Mouse (Mus musculus) forebrain, postnatal 0 days (tissue): ENCODE results near the gene Htra1. TPM values are rescaled to one million over a fixed set of nuclear protein-coding genes. Genes with fewer than 3 reads are reported as not detected.

Experiments used
- ATAC-seq: fragments of 200-750 bp; cut with Nextera tagmentation; 2 replicates; pipeline ENCODE4 v1.8.0; 2017; ENCODE audit warnings: mild to moderate bottlenecking, moderate library complexity
- DNase-seq: peaks from one replicate; pipeline ENCODE4 v3.0.0-alpha.2; 2015
- H3K27ac ChIP-seq: fragments of 300-500 bp; sonication (generic); 2 replicates; pipeline ENCODE4 v1.5.1; 2014; ENCODE audit warnings: low read depth, mild to moderate bottlenecking, antibody characterized with exemption, low read length, moderate library complexity, mixed read lengths
- H3K27me3 ChIP-seq: fragments of 300-500 bp; sonication (generic); 2 replicates; pipeline ENCODE4 v1.6.1; 2014; ENCODE audit warnings: mild to moderate bottlenecking, low read length, mixed read lengths; ENCODE audit not compliant: insufficient read depth
- H3K36me3 ChIP-seq: fragments of 300-500 bp; sonication (generic); 2 replicates; pipeline ENCODE4 v1.6.1; 2014; ENCODE audit warnings: mild to moderate bottlenecking, moderate library complexity; ENCODE audit not compliant: insufficient read depth
- H3K4me1 ChIP-seq: fragments of 300-500 bp; sonication (generic); 2 replicates; pipeline ENCODE4 v1.6.1; 2014; ENCODE audit warnings: antibody characterized with exemption; ENCODE audit not compliant: insufficient read depth
- H3K4me2 ChIP-seq: fragments of 300-500 bp; sonication (generic); 2 replicates; pipeline ENCODE4 v1.6.1; 2014; ENCODE audit warnings: low read depth, mild to moderate bottlenecking, moderate library complexity
- H3K4me3 ChIP-seq: fragments of 300-500 bp; sonication (generic); 2 replicates; pipeline ENCODE4 v1.5.1; 2014; ENCODE audit warnings: low read depth, low read length, mixed read lengths
- H3K9ac ChIP-seq: fragments of 300-500 bp; sonication (generic); 2 replicates; pipeline ENCODE4 v1.6.1; 2014; ENCODE audit warnings: mild to moderate bottlenecking
- H3K9me3 ChIP-seq: fragments of 300-500 bp; sonication (generic); 2 replicates; pipeline ENCODE4 v1.6.1; 2016; ENCODE audit warnings: low read length
- CTCF ChIP-seq: sonication (generic); IDR thresholded peaks from 2 replicates; pipeline ENCODE4 v1.5.1; 2016; ENCODE audit warnings: antibody characterized with exemption, control low read depth, low read depth
- WGBS: fragments of 180-500 bp; shearing (Covaris S2); extraction: QIAGEN DNeasy Blood & Tissue Kit; methylation state at CpG from one replicate; pipeline ENCODE4 v1.1.7; 2014; 5-methylcytosine and 5-hydroxymethylcytosine counted together
- microRNA-seq, 2 experiments: library from miRNA; unstranded; fragments of <30 nt; microRNA quantifications; one replicate each; pipeline ENCODE4; 2016
- polyA plus RNA-seq: library from polyadenylated mRNA; unstranded; fragments of >200 nt; fragmentation: Nextera tagmentation; extraction: Ambion mirVana; gene quantifications from 2 replicates; pipeline ENCODE4 v1.2.1, GENCODE M21; 2015
- total RNA-seq: library from RNA; depleted of rRNA; stranded (reverse); fragments of >200 nt; gene quantifications from 2 replicates; pipeline ENCODE4 v1.2.3, GENCODE M21; 2014; rRNA removed

Htra1 gene
- total and polyA plus RNA-seq, 2 experiments from 2014 or later, result 30.4 to 37.3 TPM

DNA sequence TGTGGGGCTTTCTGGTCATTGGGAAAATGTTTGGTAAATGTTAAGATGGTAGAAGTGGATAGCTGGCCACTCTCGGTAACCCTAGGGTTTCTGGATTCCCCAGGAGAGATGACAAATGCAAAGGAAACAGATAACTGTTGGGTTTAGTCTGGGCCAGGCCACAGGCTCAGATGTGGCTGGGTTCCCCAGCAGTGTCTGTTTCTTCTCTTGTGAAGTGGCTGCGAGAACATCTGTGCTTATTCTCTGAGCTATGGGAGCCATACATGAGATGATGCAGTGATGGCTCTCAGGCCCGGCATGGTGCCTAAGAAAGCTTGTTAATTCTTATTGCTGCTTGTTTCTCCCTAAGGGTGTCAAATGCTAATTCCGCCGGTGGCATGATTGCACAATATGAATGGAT is 68.2 kb downstream of the Htra1 start:
- 84% methylated on average over 5 of the region's 5 CpGs for WGBS
- no peak overlapping the region for H3K4me3 ChIP-seq
- TF ChIP-seq CTCF, result no peak
- no peaks in the 10 kb centered on the region for H3K4me1 ChIP-seq
- DNase-seq (no peak), ATAC-seq (no peak)
- H3K27me3 ChIP-seq, result no peaks in the 10 kb centered on the region
- H3K27ac ChIP-seq, result no peak overlapping the region
- no peak overlapping the region for H3K9ac ChIP-seq
- H3K36me3 ChIP-seq, result no peaks in the 10 kb centered on the region
- no peak overlapping the region for H3K4me2 ChIP-seq
- no peaks in the 10 kb centered on the region for H3K9me3 ChIP-seq

DNA sequence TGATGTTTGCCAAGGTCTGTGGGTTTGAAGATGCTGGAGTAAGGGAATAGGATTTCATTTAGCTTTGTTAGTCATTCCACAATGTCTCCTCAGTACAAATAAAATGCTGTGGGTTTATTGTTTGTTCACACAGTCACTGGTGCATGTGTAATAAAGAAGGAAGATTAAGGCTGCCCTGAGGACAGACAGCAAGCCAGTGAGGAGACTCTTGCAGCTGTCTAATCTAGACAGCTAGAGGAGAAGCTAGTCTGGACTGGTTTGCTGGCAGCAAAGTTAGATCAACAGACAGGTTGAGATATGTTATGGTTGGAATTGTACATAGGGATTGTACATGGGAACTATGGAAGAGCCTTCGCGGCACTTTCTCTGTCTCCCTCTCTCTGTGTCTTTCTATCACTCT is 71.3 kb downstream of the Htra1 start:
- no peaks in the 10 kb centered on the region for H3K27me3 ChIP-seq
- no peak overlapping the region for H3K4me3 ChIP-seq
- H3K4me2 ChIP-seq, result no peak overlapping the region
- no peaks in the 10 kb centered on the region for H3K4me1 ChIP-seq
- no peaks in the 10 kb centered on the region for H3K36me3 ChIP-seq
- ATAC-seq (no peak), DNase-seq (no peak)
- TF ChIP-seq CTCF, result no peak
- H3K9ac ChIP-seq, result no peak overlapping the region
- H3K27ac ChIP-seq, result no peak overlapping the region
- WGBS, result 98% methylated on average over 2 of the region's 2 CpGs
- H3K9me3 ChIP-seq, result no peaks in the 10 kb centered on the region

DNA sequence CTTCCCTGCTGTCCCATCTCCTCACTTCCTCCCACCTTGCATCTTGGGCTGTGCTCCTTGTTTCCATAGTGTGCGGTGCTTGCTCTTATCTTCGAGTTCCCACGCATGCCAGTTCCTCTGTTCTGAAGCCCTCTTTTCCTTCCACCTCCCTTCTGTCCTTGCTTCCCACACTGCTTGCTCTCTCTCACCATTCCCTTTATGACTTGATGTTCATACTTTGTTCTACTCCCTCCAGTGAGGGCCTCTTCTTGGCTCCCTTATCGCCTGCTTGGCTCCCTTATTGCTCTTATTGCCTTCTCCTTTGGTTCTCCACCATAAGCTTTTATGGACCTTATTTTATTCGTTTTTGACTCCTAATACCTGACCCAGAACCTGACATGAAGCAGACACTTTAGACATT is 73.3 kb downstream of the Htra1 start:
- no peak overlapping the region for H3K4me3 ChIP-seq
- H3K27ac ChIP-seq, result no peak overlapping the region
- H3K9ac ChIP-seq, result no peak overlapping the region
- no peaks in the 10 kb centered on the region for H3K36me3 ChIP-seq
- no peaks in the 10 kb centered on the region for H3K27me3 ChIP-seq
- no peak overlapping the region for H3K4me2 ChIP-seq
- no peaks in the 10 kb centered on the region for H3K4me1 ChIP-seq
- no peak for TF ChIP-seq CTCF
- WGBS, result 82% methylated on average over 5 of the region's 5 CpGs
- no peak for DNase-seq
- no peaks in the 10 kb centered on the region for H3K9me3 ChIP-seq
- ATAC-seq, result no peak

DNA sequence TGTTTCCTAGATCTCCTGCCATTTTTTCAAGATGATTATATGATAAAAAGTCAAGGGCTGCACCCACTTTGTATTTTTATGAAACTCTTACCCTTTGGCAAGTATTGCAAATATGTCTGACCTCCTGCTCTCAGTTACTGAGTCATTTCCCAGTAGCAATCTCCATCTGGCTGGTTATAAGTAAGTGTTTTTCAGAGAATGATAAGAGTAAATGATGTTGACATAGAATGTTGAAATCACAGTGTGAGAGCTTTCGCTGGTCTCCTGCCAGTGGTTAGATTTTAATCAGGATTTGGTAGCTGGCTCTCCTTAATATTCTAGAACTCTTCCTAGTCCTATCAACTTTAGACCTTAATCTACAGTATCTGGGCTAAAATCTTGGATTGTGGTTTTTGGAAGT is 76.0 kb downstream of the Htra1 start:
- no peak for TF ChIP-seq CTCF
- ATAC-seq, result no peak
- H3K9ac ChIP-seq, result no peak overlapping the region

DNA sequence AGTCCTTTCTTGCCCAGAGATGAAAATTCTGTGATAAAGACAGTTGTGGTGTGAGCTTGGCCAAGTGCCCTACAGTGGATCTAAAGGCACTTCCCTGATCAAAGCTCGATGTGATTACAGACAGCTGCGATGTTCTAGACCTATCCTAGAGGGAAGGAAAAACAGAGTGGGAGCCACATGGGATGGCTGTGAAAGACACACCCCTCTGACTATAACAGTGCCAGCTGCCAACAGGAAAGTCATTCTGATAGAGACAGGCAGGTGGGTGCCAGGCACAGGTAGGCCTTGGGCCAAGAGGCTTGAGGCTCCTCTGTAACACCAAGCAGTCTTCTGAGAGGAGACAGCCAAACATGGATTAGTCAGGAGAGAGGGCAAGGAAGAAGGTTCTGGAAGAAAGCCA is 83.3 kb downstream of the Htra1 start:
- ATAC-seq (no peak), DNase-seq (no peak)
- Histone ChIP-seq H3K9me3 (peaks cover 5% of the 10 kb centered on the region; the same call in 1 of the 2 replicates), H3K4me2 (no peak overlapping the region), H3K9ac (no peak overlapping the region), H3K27me3 (no peaks in the 10 kb centered on the region), H3K4me3 (no peak overlapping the region), H3K4me1 (no peaks in the 10 kb centered on the region), H3K27ac (no peak overlapping the region), H3K36me3 (no peaks in the 10 kb centered on the region)
- TF ChIP-seq CTCF, result no peak
- 85% methylated on average over 2 of the region's 2 CpGs for WGBS

More for the DNA sequence above, 76.0 kb downstream of the Htra1 start:
- no peak for DNase-seq
- WGBS, result 90% methylated on average over 1 of the region's 1 CpGs
- no peak overlapping the region for H3K4me2 ChIP-seq
- no peaks in the 10 kb centered on the region for H3K36me3 ChIP-seq
- no peaks in the 10 kb centered on the region for H3K4me1 ChIP-seq
- H3K9me3 ChIP-seq, result peaks cover 1% of the 10 kb centered on the region; the same call in 1 of the 2 replicates
- H3K4me3 ChIP-seq, result no peak overlapping the region
- H3K27me3 ChIP-seq, result no peaks in the 10 kb centered on the region
- no peak overlapping the region for H3K27ac ChIP-seq

DNA sequence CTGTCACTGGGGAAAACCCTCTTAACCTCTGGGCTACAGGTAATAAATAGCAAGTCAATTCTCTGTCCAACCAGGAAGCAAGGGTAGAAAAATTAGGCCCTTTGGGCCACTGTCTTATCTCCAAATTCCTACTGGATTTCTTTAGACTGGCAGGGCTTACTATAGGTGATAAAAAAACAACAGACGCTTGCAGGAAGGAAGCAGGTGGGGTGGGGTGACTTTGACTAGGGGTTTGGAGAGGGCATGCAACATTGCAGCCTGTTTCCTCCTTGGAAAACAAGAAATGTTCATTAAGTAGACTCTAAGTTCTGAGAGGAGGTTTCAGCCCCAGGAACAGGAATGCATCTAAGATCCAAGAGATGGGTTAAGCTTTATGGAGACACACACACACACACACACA is 88.9 kb downstream of the Htra1 start:
- H3K9me3 ChIP-seq, result no peaks in the 10 kb centered on the region
- no peak for TF ChIP-seq CTCF
- H3K9ac ChIP-seq, result no peak overlapping the region
- no peak overlapping the region for H3K4me3 ChIP-seq
- 81% methylated on average over 1 of the region's 1 CpGs for WGBS
- H3K4me2 ChIP-seq, result no peak overlapping the region
- no peak for DNase-seq
- H3K4me1 ChIP-seq, result no peaks in the 10 kb centered on the region
- no peak for ATAC-seq
- no peak overlapping the region for H3K27ac ChIP-seq
- H3K36me3 ChIP-seq, result no peaks in the 10 kb centered on the region
- no peaks in the 10 kb centered on the region for H3K27me3 ChIP-seq

DNA sequence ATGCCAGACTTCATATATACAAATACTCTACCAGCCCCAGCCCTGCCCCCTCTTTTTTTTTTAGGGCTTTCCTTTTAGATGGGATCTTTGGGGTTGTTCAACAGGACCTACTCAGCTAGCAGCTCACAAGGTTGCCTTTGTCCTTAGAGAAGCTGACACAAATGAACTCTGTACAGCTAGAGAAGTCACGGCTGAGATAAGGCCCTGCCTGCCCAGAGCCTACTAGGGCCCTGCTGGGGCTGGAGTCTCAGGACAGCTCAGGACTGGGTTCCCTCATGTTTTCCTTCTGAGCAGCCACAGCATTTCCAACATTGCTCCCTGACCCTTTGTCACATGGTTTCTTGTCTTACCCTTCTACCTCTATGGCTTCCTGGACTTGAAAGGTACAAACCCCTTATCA is 91.6 kb downstream of the Htra1 start:
- Histone ChIP-seq H3K27me3 (no peaks in the 10 kb centered on the region), H3K27ac (no peak overlapping the region), H3K4me3 (no peak overlapping the region), H3K9me3 (no peaks in the 10 kb centered on the region), H3K9ac (no peak overlapping the region), H3K4me2 (no peak overlapping the region), H3K4me1 (no peaks in the 10 kb centered on the region), H3K36me3 (no peaks in the 10 kb centered on the region)
- no peak for DNase-seq
- TF ChIP-seq CTCF, result no peak
- WGBS, result 91% methylated on average over 1 of the region's 1 CpGs
- no peak for ATAC-seq

DNA sequence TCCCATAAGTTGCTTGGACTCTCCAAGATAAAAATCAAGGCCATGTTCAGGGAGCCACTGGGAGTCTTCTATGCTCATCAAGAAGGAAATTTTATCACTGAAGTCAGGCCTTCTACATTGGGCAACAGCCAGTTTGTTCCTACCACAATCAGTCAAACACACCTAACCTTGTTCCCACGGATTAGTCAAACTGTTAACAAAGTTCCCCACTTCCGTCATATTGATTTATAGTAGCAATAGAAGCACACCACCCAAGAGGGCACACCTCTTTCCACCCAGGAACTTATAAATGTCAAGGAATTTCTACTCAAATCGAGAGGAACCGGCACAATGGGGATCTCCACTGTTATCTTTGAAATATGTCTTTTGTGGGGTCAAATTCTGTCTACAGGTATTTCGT is 95.8 kb downstream of the Htra1 start, which contains the start of gene Dmbt1:
Dmbt1 (plus strand) TSS at position 299 of the 400 bp plus-strand sequence.
- Histone ChIP-seq H3K36me3 (no peaks in the 10 kb centered on the region), H3K9ac (no peak within 1 kb of the TSS), H3K4me1 (no peaks in the 10 kb centered on the region), H3K27ac (no peak within 1 kb of the TSS), H3K4me2 (no peak within 1 kb of the TSS), H3K27me3 (no peaks in the 10 kb centered on the region), H3K4me3 (no peak within 1 kb of the TSS), H3K9me3 (no peaks in the 10 kb centered on the region)
- 92% methylated on average over 5 of the region's 5 CpGs for WGBS
- ATAC-seq, result no peak
- no peak for TF ChIP-seq CTCF
- no peak for DNase-seq

Small RNA genes within 50 kb of the gene (microRNA-seq; reads per million reads assigned to microRNA genes)
- 0.77 to 0.85 reads per million in 2 experiments for gene Mir7061

Other genes with a start within 250 kb of the Htra1 start
- gene Btbd16, start 162.0 kb upstream of the Htra1 start, total RNA-seq, result 0.10 and 0.31 TPM in 2 replicates
- gene Btbd16, start 162.0 kb upstream of the Htra1 start, polyA plus RNA-seq, result 0.26 and 0.41 TPM in 2 replicates
- 84.6 and 112 TPM in 2 replicates for gene Plekha1, start 70.4 kb upstream of the Htra1 start, total RNA-seq
- gene Plekha1, start 70.4 kb upstream of the Htra1 start, polyA plus RNA-seq, result 38.7 and 47.7 TPM in 2 replicates
- not detected in 2 replicates for gene Dmbt1, start 95.9 kb downstream of the Htra1 start, total RNA-seq
- gene Dmbt1, start 95.9 kb downstream of the Htra1 start, polyA plus RNA-seq, result not detected in 2 replicates
- gene 4933402N03Rik, start 210.2 kb downstream of the Htra1 start, total RNA-seq, result not detected in 2 replicates
- not detected in 2 replicates for gene 4933402N03Rik, start 210.2 kb downstream of the Htra1 start, polyA plus RNA-seq
- 0.08 and 0.19 TPM in 2 replicates for gene 5430419D17Rik, start 238.3 kb downstream of the Htra1 start, total RNA-seq
- gene 5430419D17Rik, start 238.3 kb downstream of the Htra1 start, polyA plus RNA-seq, result 0.02 TPM in 1 of 2 replicates, not detected in the other